Mouse (Mus musculus): ENCODE measurements around the gene Fads3.

The Fads3 gene

DNA sequence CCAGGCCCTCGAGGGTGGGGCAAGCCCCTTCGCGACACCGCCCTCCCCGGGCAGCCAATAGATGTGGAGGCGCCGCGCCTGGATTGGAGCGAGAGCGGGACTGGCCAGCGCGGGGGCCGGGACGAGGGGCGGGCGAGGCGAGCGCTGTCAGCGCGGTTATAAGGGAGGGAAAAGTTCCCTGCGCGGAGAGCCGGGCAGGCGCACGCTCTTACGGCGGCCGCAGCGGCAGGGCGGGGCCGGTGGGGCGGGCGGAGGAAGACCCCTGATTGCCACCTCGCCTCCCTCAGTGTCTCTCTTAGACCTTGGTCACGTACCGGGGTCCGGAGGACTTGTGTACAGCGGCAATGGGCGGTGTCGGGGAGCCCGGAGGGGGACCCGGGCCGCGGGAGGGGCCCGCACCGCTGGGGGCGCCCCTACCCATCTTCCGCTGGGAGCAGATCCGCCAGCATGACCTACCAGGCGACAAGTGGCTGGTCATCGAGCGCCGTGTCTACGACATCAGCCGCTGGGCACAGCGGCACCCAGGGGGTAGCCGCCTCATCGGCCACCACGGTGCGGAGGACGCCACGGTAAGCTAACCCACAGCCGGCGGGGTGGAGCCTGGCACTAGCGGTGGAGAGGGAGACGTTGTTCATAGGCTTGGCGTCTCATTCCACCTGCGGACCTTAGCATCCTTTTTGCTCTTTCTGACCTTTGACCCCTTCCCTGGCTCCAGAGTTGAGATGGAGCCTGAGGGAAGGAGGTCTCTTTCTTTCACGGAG, at the start of gene Fads3:
Gene Fads3 (plus strand): TSS at position 182 of the 761 bp plus-strand sequence.
- DNase-seq: peak; percentile 54

DNA sequence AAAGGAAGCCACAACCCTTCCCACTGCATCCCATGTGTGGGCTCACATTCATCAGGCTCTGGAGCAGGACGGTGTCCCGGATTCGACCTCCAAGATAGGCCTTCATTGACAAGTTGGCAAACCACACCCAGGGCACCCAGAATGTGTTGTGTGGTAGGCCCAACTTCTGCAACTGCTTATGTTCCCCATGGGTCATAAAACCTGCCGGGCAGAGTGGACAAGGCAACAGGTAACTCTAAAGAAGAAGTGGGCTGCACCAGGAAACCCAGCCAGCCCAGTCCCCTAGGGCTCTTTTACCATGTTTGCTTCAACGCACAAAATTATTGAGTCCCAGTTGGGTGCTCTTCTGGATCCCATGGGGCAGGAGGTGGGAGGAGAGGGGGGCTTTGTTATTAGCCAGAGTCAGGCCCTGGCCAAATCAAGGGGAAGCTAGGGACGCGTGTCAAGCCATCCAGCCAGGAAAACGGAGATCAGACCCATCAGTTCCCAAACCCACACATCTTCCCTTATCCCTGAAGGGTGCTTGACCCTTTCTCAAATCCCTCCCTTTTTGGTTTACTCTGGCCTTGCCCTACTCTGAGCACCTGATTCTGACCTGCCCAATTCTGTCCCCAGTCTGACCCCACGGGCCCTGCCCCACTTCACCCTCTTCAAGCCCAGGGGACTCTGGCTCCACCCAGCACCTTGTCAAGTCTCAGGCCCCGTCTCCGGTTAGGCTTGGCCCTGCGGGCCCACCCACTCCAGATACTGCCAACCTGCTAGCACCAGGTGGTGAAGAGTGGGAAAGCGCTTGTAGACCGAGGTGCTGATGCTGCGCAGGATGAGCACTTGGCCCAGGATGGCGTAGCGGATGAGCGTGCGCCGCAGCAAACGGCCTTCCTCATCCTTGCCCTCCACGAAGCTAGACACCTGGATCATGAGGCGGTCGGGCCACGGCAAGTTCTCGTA, 49.1 kb upstream of the Fads3 start:
- DNase-seq: no peak

DNA sequence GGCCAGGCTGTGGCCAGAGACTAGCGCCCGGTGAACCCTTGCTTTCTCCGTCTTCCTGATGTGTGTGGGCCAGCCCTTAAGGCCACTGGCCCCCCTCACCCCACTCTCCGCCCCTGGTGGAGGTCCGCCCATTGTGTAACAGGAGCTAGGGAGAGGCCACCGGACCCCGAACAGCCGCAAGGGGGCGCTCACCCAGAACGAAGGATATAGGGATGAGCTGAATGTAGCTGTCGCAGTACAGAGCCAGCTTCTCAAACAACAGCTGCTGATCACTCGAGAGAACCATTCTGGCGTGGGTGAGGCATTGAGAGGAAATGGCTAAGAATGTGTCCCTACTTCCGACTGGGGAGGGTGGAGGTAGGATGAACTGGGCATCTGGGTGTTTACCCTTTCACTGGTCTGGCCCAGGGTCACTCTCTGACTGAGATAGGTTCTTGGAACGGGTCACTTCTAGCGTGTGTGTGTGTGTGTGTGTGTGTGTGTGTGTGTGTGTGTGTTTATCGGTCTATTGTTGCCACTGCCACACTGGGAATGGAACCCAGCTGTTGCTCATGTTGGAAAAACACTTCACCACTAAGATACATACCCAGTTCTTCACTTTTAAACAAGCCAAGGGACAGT, 48.2 kb upstream of the Fads3 start:
- DNase-seq: peak; percentile 86

DNA sequence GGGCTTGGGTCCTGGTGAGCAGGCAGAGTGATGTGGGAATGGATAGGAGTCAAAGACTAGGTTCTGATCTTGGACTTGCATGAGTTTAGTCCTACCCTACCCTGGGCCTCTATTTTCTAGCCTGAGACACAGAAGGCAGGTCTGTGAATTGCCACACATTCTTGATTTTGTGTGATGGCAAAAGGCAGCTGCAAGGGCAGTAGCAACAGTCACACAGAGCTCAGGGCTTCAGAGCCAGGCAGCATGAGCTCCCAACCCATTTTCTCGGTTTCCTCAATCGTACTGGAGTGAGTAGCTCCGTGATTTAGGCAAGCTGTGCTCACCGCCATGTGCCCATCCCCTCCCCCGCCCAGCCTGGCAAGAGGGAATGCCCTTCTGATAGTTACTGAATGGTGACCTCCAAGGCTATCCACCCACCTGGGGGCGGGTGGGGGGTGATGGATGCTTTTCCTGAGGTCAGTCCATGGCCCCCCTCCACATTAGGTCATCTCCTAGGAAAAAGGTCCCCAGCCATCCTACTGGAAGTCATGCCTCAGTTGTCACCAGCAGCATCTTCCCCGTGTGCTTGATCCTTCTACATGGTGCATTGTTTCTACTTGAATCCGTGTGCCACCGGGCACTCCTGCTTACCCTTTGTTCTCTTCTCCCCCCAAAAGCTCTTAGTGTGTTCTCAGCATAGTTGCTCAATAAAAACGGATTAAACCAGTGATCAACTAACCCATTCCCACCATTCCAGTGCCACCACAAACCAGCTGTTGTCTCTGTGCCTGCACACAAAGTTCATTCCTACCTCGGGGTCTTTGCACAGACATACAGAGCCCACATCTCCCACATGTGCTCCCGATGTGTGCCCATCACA, 43.9 kb upstream of the Fads3 start:
- DNase-seq: no peak

DNA sequence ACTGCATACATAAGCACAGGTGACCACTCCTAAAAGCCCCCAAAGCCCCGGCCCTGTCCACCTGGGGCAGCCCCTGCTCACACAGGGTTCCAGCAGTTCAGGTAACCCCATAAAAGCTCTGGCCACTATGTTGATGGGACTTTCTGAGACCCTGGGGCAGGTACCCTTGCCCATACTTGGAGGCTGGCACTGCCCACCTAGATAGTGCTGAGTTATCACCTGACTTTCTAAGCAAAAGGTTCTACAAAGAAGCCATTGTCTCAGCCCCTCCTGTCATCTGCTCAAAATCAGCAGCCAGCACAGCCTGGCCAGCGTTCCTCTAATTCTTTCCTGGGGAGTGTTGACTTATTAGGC, 43.3 kb upstream of the Fads3 start:
- no peak for DNase-seq

DNA sequence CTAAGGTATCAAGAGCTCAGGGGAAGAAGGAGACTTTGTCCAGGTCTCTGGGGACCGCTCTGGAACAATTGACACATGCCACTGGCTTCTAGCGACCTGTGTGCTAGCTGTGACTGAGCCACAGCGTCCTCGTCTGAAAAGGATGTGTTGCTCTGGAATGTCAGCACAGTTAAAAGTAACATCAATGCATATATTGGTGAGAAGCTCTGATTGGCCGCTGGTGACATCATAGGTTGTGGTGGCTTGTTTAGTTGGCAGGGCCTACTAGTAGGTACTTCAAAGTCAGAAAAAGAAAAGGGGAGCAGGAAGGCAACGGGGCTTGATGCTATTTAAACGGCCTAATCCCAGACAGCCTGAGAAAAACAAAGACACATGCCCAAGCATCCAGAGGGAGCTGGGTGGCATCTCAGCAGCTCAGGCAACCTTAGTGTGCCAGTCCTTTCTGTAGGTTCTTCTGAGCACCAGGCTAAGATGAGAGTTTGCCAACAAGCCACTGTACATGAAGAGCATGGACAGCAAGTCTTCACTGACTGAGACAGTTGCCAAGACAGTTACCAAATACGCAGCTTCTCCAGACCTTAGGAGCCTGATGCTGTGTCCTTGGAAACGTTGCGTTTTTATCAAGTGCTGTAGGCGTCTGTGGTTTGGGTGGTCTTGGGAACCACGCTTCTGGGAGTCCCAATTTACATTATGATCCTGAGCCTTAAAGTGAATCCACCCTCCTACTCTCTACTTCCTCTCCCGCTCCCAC, 42.5 kb upstream of the Fads3 start:
- DNase-seq: no peak

DNA sequence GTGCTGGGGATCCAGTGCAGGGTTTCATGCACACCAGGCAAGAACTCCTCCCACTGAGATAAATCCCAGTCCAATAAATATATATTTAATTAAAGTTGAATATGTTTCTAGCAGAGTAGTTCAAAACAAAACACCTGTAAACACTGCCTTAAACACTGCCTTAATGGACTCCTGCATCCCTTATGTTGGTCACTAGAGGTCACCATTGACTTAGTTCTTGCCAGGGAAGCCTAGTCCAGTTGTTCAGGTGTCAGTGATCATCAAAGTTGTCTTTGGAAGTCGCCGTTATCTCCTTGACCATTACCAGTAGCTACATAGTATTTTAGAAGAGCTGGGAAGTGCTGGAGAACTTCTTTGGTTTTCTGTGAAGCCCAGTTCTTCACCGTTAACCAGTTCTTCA, 41.0 kb upstream of the Fads3 start:
- no peak for DNase-seq

DNA sequence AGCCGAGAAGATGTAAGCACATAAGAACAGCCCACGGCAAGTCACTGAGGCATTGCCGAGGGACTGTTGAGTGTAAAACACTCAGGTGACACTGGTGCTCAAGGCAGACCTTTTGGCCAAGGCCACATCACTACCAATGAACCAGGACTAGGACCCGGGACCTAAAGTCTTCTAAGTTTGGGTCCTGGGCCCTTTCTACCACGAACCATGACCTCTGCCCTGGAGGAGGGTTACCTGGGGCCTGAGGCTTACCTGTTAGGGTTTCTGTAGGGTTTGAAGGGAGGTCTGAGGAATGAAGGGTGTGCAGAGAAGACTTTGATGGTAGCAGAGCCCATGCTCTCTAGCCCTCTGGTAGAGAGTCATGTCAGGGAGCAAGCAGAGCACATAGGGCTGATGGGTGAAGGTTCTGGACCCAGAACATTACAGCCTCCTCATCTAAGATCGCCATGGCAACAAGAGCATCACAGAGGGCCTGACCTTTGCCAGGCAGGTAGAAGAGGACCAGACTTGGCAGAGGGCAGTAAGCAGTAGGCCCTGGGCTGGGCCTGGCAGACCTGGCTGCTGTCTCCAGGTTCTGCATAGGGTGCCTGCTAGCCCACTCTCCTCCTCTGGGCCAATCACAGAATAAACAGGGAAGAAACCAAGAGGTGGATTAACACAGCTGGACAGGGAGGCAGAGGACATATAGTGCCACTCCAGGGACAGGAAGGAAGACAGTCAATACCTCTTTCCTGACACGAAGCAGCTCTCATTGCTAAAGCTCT, 40.0 kb upstream of the Fads3 start, which contains the start of the genes Best1 and Rab3il1:
Gene Best1 (minus strand): TSS at position 428 of the 764 bp plus-strand sequence.
Gene Rab3il1 (plus strand): TSS at position 464 of the 764 bp plus-strand sequence.
- no peak for DNase-seq

DNA sequence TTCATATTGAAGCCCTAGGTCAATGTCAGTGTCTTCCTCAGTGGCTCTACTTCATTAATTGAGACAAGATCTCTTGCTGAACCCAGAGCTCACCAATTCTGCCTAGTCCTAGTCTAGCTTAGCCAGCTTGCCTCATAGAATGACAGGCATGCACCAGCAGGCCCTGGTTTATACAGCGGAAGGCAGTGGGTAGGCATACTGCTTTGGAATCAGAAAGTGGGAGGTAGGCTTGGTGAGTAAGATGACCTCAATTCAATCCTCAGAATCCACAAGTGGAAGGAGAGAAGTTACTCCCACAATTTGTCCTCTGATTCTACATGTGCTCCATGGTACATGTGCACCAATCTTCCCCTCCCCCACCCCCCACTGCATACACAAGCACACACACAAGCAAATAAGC, 37.7 kb upstream of the Fads3 start:
- no peak for DNase-seq

DNA sequence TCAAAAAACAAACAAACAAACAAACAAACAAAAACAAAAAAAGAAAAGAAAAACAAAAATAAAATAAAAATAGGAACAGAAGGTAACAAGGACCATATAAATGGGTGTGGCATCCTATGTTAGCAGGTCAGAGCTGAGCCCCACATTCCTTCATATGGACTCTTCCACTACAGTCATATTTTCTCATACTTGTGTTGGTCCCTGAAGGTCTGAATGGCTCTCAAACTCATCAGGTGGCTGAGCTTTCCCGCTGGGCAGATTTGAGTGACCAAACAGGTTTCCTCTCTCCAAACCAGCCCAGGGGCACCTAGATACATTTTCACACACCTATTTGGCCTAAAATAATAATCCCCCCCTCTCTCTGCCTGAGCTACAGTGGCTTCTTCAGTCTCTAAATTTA, 30.0 kb upstream of the Fads3 start:
- no peak for DNase-seq

DNA sequence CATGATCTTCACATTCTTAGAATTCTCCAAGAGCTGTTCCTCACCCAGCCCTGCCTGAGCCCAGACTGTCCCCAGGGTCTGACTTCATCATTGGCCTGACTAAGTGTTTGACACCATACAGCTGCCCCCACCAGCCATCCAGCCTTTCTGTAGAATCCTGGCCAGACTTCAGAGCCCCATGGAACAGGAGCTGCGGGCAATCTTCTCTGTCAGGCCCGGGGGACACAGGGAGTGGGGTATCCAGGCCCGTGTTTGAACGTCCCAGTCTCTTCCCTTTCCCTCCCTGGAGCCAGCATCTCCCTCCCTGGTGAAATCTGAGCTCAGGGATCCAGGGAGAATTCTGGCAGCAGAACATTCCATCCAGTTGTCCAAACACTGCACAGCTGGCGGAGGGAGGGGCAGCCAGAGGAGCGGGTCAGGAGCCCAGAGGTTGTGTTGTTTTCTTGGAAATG, 28.5 kb upstream of the Fads3 start:
- no peak for DNase-seq

DNA sequence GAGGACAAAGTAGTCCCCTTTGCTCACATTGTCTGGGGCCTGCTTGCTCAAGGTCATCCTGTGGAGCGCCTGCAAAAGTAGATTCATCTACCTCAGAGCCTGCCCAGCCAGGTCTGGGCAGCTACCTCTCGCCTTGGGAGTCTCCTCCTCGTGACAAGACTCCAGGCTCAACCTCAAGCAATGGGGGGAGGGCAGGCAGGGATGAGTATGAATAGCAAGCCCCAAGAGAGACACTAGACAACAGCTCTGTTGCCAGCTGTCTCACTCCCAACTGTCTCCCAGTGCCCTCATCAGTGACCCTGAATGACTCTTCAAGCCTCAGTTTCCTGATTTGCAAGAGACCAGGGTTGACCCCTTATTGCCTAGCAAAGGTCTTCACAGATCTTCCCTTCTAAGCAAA, 28.0 kb upstream of the Fads3 start:
- DNase-seq: no peak

DNA sequence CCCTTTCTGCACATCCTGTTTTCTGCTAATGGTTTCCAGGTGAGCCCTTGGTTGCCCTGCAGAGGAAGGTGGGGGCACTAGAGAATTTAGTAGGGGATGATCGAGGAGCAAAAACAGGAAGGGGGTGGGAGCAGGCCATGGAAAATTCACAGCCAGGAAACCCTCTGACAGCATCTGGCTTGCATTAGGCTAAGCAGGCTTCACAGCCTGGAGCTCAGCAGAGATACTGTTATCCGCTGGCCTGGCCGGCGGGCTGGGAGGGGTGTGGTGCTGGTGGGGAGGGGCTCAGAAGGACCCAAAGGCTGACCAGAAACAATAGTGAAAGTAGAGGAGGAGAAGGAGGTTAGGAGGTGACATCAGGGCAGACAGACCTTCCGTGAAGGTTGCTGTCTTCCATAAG, 27.5 kb upstream of the Fads3 start:
- DNase-seq: no peak

DNA sequence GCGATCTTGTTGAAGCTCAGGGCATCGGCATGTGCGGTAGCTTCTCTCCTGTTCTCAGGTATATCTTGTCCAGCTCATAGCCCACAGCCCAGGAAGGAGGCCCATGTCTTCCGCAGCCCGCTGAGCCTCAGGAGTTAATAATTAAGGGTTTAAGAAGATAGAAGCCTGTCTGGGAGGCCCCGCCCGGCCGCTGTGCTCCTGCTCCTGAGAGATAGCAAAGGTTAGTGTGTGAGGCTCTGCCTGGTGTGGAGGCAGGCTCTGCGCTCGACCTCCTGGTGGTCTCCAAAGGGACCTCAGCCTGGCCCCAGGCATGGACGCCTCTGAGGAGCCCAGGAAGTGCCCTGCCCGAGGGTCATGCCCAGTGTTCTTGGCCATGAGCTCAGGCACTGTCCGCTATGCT, 26.5 kb upstream of the Fads3 start:
- no peak for DNase-seq

DNA sequence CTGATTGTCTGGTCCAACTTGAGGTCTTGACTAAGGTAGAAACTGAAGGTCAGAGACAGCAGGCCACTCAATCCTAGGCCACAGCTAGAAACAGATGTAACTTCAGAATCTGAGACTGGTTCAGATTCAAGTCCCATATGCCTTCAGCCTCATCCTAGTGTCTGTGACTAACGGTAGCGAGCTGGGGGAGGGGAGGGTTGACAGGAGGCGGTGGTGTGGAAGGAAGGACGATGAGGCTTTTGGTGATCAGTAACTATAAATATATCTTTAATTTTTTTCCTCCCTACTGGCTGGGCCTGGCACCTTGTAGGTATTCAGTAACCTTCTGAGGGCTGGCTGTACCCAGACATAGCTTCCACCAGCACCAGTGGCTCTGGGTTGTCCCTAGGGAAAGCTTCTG, 25.9 kb upstream of the Fads3 start:
- no peak for DNase-seq

DNA sequence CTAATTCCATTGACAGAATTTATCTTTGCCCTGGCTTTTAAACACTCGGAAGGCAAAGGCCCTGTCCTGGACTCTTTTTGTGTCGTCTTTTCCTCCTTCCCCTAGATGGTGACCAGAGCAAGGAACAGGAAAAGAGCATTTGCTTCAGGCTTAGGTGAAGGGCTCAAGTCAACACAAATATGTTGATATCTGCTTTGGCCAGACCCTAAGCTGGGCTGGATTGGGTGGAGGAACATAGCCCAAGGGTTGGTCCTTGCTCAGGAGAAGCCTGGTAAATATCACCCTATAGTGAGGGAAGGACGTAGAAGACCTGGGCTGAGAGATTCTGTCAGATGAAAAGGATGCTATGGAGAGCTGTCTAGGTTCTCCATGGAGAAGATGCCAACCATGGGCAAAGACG, 25.2 kb upstream of the Fads3 start:
- DNase-seq: no peak

DNA sequence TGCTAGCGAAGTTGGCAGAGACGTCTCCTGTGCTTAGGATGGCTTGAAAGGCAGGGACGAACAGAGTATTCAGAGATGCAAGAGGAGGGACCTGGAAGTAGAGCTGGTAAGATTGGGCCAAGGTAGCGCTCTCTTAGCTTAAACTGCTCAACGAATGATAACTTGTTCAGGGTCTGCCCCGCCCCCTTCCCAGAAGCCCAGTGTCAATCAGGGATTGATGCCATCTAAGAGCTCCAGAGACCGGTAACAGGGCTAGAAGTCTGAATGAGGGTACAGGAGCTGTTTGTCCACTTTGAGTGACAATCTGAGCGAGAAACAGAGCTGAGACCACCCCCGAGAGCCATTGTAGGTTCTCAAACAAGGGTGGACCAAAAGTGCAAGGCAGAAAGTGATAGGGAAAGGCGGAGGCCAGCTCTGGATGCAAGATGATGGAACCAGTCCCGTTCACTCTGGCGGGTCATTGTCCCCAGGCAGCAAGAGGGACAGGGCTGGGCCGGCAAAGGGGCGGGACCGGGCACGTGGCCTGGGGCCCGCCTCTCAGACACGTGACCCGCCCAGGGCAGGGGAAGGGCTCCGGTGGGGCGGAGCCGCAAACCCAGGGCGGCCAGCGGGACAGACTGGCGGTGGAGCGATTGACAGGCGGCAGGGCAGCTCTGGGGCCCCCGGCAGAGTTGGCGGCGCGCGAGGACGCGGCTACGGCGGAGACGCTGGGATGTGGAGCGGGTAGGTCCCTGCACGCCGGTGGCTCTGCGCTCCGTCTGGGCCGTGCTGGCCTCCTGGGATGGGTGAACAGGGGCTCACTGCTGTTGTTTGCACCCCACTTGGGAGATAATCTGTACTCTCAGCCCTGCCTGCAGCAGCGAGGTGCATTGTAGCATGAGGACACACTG, 23.5 kb upstream of the Fads3 start:
- DNase-seq: peak; percentile 58

DNA sequence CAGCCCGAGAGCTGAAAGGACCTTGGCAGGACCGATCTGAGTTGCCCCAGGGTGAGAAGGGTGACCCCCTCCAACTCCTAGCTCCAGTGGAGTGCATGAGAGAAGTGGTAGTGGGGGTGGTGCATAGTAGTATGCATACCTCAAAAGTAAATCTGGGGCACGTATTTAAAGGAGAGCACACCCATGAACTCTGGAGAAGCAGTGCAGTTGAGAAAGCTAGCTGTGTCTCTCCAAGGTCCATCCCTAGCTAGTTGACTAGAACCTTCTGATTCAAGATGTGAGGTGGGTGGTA, 22.9 kb upstream of the Fads3 start:
- no peak for DNase-seq

DNA sequence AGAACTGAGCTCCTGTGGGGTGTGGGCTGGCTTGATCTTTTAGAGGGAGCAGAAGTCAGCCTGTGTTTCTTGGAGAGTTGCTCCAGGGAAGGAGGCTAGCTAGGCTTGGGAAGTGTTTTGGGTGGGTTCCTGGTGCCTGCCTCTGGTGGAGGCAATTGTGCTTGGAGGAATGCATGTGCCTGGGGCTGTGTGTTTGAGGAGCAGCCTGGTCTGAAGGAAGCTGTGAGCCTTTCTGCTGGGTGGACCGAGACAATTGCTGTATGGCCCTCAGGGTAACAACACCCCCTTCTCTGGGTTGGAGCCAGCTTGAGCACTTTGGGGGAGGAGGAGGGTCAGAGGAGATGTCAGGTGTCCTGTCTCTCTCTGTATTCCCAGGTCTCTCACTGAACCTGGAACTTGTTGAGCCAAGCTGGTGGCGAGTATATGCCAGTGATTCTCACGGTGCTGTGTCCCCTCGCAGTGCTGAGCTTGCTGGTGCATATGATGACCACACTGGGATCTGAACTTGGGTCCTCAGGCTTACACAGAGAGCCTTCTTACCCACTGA, 22.1 kb upstream of the Fads3 start:
- no peak for DNase-seq

DNA sequence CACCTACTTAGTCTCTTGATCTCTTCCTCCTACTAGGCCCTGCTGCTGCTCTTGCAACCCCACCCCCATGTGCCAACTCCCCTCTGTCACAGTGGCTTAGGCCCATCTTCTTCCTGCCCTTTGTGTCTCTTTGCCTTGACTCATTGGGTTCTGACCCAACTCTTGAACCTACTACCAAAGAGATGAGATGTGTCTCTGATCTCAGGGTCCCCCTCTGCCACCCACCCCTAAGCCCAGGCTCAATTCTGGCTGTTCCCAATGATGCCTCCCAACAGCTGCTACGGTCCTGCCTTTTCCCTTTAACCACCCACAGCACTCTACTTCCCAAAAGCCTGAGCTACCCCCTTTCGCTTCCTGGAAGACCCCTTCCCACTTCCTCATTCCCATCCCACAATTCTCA, 19.4 kb upstream of the Fads3 start:
- DNase-seq: no peak
